Mouse (Mus musculus): ENCODE data around the gene Npcd. TPM values are rescaled to one million over a fixed set of nuclear protein-coding genes. Genes with fewer than 3 reads are reported as not detected.

Gene Npcd
- polyA plus RNA-seq, 1 experiment from 2014 or later = 0.56 TPM

DNA sequence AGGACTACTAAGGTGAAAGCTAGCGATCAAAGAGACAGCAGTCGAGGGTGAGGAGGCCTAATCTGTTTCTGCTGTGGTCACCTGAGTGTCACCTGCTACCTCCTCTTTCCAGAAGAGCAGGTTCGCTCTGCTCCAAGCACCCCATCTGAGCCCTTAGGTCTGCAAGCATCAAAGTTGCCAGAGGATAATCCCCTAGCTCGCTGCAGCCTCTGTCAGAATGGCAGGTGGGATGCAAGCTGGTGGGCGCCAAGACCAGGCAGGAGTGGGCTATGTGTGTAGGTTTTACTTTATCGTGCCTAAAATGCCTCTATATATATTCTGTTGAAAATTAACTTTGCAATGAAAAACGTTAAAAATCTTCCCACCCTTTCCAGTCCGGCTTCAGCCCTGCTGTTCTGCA, 28.8 kb downstream of the Npcd start:
- Histone ChIP-seq H3K36me3 (replicated peaks; ENCODE audit: control insufficient read depth, insufficient read depth, low read depth, low read length) (no peaks in the 10 kb centered on the region), H3K27me3 (ENCODE audit: control insufficient read depth, insufficient read depth, low read length) (peaks cover 51% of the 10 kb centered on the region)

DNA sequence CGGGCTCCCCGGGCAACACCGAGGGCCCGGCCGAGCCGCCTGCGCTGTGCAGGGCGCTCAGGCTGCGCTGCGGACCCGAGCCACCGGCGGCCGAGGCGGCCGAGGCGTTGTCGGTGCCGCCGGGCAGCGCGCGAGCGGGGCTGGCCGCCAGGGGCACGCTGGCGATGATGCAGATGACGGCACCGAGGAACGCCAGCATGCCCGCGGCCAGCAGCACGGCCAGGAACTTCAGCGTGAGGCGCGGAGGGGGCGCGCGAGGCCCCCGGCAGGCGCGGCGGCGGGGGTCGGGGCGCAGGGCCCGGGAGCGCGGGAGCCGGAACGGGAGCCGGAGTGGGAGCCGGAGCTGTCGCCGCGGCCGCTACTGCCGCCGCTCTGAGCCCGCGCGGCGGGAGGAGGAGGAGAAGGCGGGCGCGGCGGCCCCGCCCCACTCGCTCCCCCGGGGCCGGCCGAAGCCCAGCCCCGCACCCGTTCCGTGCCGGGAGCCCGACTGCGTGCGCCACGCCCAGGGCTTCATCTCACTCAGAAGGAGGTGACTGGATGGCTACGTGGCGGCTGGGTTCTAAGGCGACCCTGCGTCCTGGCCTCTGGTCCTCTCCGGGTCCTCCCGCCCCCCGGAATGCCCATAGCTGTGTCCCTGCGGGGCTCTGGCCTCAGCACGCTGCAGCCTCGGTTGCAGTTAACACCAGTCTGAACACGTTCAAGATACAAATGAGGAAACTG, 29.5 kb downstream of the Npcd start, which contains the start of gene Nptxr:
Gene Nptxr (minus strand): TSS at position 415 of the 720 bp plus-strand sequence.
- ATAC-seq (replicated peaks; ENCODE audit: insufficient number of reproducible peaks, low FRiP score, low TSS enrichment, low read depth) = peak; percentile 60
- Histone ChIP-seq H3K4me2 (ENCODE audit: low read depth, low read length) (peak within 1 kb of the TSS; percentile 92), H3K4me3 (ENCODE audit: low read depth, low read length) (peak within 1 kb of the TSS; percentile 55), H3K9me3 (replicated peaks; ENCODE audit: control insufficient read depth, low read length) (no peaks in the 10 kb centered on the region), H3K27me3 (ENCODE audit: control insufficient read depth, insufficient read depth, low read length) (peaks cover 51% of the 10 kb centered on the region), H3K4me1 (ENCODE audit: control insufficient read depth, insufficient read depth, low read length) (peaks cover 3% of the 10 kb centered on the region; the same call in 1 of the 2 replicates), H3K36me3 (replicated peaks; ENCODE audit: control insufficient read depth, insufficient read depth, low read depth, low read length) (no peaks in the 10 kb centered on the region), H3K27ac (replicated peaks; ENCODE audit: low read depth, low read length) (no peak within 1 kb of the TSS), H3K9ac (replicated peaks; ENCODE audit: low read length) (peak within 1 kb of the TSS; percentile 57)
- WGBS = under 1% methylated on average over 88 of the region's 91 CpGs
- peak; percentile 63 for DNase-seq (ENCODE audit: low spot score)

More for the DNA sequence above, 28.8 kb downstream of the Npcd start:
- peaks cover 3% of the 10 kb centered on the region; the same call in 1 of the 2 replicates for H3K4me1 ChIP-seq (ENCODE audit: control insufficient read depth, insufficient read depth, low read length)
- ATAC-seq (replicated peaks; ENCODE audit: insufficient number of reproducible peaks, low FRiP score, low TSS enrichment, low read depth) = no peak
- 20% methylated on average over 8 of the region's 8 CpGs for WGBS
- no peaks in the 10 kb centered on the region for H3K9me3 ChIP-seq (replicated peaks; ENCODE audit: control insufficient read depth, low read length)
- H3K27ac ChIP-seq (replicated peaks; ENCODE audit: low read depth, low read length) = no peak overlapping the region
- no peak for DNase-seq (ENCODE audit: low spot score)
- no peak overlapping the region for H3K4me2 ChIP-seq (ENCODE audit: low read depth, low read length)
- H3K9ac ChIP-seq (replicated peaks; ENCODE audit: low read length) = no peak overlapping the region
- no peak overlapping the region; the same call in 1 of the 2 replicates for H3K4me3 ChIP-seq (ENCODE audit: low read depth, low read length)

DNA sequence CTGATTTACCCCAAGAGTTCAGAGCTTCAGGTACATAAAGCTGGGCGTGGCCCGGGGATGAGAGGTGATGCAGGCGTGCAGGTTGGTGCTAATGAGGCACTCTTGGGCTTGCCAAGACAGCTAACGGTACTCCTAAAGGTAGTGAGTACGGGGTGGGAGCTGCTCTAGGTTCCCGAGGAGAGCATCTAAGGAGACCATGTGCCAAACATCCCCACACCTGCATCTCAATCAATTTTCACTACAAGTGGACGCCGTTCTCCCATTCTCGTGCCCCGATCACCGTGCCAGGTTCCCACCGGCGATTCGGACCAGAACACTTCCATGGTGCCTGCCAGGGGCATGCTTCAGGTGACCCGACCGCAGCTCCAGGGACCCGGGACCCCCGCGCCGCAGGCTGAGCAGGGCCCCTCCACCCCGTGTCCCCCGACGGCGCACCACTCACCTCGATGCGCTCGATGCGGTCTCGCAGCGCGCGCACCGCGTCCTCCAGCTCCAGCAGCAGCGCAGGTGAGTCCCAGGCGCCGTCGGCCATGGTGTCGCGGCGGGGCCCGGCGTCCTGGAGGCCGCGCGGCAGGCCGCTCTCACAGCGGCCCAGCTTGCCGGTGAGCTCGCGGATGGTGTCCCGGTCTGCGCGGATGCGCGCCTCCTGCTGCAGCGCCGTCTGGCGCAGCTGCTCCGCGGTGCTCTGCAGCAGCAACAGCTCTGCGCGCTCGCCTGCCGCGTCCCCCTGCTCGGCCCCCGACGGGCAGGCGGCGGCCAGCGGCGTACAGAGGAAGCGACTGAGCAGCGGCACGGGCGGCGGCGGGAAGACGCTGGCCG, 30.3 kb downstream of the Npcd start:
- DNase-seq (ENCODE audit: low spot score) (no peak), ATAC-seq (replicated peaks; ENCODE audit: insufficient number of reproducible peaks, low FRiP score, low TSS enrichment, low read depth) (no peak)
- Histone ChIP-seq H3K27me3 (ENCODE audit: control insufficient read depth, insufficient read depth, low read length) (peaks cover 51% of the 10 kb centered on the region), H3K36me3 (replicated peaks; ENCODE audit: control insufficient read depth, insufficient read depth, low read depth, low read length) (no peaks in the 10 kb centered on the region), H3K4me2 (ENCODE audit: low read depth, low read length) (peak overlapping the region; percentile 92), H3K4me3 (ENCODE audit: low read depth, low read length) (peak overlapping the region; percentile 55), H3K9ac (replicated peaks; ENCODE audit: low read length) (peak overlapping the region; percentile 57), H3K9me3 (replicated peaks; ENCODE audit: control insufficient read depth, low read length) (no peaks in the 10 kb centered on the region), H3K4me1 (ENCODE audit: control insufficient read depth, insufficient read depth, low read length) (peaks cover 3% of the 10 kb centered on the region; the same call in 1 of the 2 replicates), H3K27ac (replicated peaks; ENCODE audit: low read depth, low read length) (no peak overlapping the region)
- WGBS = 5% methylated on average over 81 of the region's 81 CpGs

DNA sequence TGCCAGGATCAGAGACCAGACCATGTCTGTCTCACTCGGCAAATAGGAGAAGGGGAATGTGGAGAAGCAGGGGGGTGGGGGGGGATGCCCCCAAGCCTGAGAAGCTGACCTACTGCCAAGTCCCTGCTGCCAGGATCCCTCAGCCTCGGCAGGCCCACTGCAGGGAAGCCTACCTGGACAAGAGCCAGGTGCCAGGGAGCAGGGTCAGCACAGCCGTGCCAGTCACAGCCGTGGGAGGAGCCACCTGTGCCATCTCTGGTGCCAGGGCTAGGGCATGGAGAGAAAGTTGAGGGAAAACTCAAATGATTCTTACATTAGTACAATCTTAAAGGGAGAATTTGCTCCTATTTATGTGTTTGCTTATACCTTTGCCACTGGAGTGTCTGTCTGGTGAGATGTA, 31.7 kb downstream of the Npcd start:
- H3K9me3 ChIP-seq (replicated peaks; ENCODE audit: control insufficient read depth, low read length) = no peaks in the 10 kb centered on the region
- H3K4me2 ChIP-seq (ENCODE audit: low read depth, low read length) = no peak overlapping the region
- DNase-seq (ENCODE audit: low spot score) = no peak
- H3K9ac ChIP-seq (replicated peaks; ENCODE audit: low read length) = no peak overlapping the region
- no peak overlapping the region for H3K27ac ChIP-seq (replicated peaks; ENCODE audit: low read depth, low read length)
- H3K4me1 ChIP-seq (ENCODE audit: control insufficient read depth, insufficient read depth, low read length) = peaks cover 3% of the 10 kb centered on the region; the same call in 1 of the 2 replicates
- no peak overlapping the region for H3K4me3 ChIP-seq (ENCODE audit: low read depth, low read length)
- peaks cover 49% of the 10 kb centered on the region for H3K27me3 ChIP-seq (ENCODE audit: control insufficient read depth, insufficient read depth, low read length)
- ATAC-seq (replicated peaks; ENCODE audit: insufficient number of reproducible peaks, low FRiP score, low TSS enrichment, low read depth) = no peak
- no peaks in the 10 kb centered on the region for H3K36me3 ChIP-seq (replicated peaks; ENCODE audit: control insufficient read depth, insufficient read depth, low read depth, low read length)
- WGBS = 51% methylated on average over 4 of the region's 4 CpGs

DNA sequence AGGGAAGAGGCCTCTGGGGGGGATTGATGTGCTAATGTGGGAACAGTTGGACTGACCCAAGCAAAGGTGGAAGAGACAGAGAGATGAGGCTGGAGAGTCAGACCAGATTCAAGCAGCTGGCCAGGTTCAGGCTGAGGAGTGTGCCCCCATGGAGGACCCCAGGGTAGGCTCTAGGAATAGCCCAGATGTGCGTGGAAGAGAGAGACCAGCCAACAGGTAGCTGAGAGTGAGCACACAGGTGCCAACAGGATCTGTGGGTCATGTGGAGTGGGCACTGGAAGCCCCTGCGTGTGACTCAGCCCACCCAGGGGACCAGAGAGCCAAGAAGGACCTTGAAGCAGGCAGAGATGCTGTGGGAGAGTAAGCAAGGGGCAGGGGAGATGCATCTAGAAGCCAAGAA, 32.4 kb downstream of the Npcd start:
- Histone ChIP-seq H3K4me2 (ENCODE audit: low read depth, low read length) (no peak overlapping the region), H3K36me3 (replicated peaks; ENCODE audit: control insufficient read depth, insufficient read depth, low read depth, low read length) (no peaks in the 10 kb centered on the region), H3K9me3 (replicated peaks; ENCODE audit: control insufficient read depth, low read length) (no peaks in the 10 kb centered on the region), H3K4me3 (ENCODE audit: low read depth, low read length) (no peak overlapping the region), H3K9ac (replicated peaks; ENCODE audit: low read length) (no peak overlapping the region), H3K27me3 (ENCODE audit: control insufficient read depth, insufficient read depth, low read length) (peaks cover 49% of the 10 kb centered on the region), H3K27ac (replicated peaks; ENCODE audit: low read depth, low read length) (no peak overlapping the region), H3K4me1 (ENCODE audit: control insufficient read depth, insufficient read depth, low read length) (peaks cover 3% of the 10 kb centered on the region; the same call in 1 of the 2 replicates)
- DNase-seq (ENCODE audit: low spot score) (no peak), ATAC-seq (replicated peaks; ENCODE audit: insufficient number of reproducible peaks, low FRiP score, low TSS enrichment, low read depth) (no peak)
- WGBS = 72% methylated on average over 2 of the region's 2 CpGs

DNA sequence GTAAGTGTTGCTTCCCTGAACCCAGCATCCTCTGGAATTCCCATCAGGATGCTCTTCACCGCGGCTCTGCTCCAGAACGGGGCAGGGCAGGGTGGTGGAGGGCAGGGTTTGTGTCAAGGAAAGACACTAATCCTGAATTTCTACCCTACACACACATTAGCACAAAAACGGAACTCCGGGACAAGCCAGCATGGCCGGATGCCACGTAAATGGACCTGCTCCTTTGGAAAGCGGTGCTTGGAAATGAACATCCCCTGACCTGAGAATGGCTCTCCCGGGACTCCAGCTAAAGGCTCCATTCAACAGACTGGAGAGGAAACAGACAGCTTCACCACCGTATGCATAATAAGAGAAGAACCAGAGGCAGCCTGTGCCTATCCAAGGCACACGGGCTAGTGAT, 33.3 kb downstream of the Npcd start:
- ATAC-seq (replicated peaks; ENCODE audit: insufficient number of reproducible peaks, low FRiP score, low TSS enrichment, low read depth) = no peak
- H3K4me1 ChIP-seq (ENCODE audit: control insufficient read depth, insufficient read depth, low read length) = peaks cover 3% of the 10 kb centered on the region; the same call in 1 of the 2 replicates
- H3K9me3 ChIP-seq (replicated peaks; ENCODE audit: control insufficient read depth, low read length) = no peaks in the 10 kb centered on the region
- no peak overlapping the region for H3K27ac ChIP-seq (replicated peaks; ENCODE audit: low read depth, low read length)
- DNase-seq (ENCODE audit: low spot score) = no peak
- WGBS = 57% methylated on average over 11 of the region's 11 CpGs
- H3K4me3 ChIP-seq (ENCODE audit: low read depth, low read length) = no peak overlapping the region
- H3K4me2 ChIP-seq (ENCODE audit: low read depth, low read length) = no peak overlapping the region
- peaks cover 41% of the 10 kb centered on the region for H3K27me3 ChIP-seq (ENCODE audit: control insufficient read depth, insufficient read depth, low read length)
- no peaks in the 10 kb centered on the region for H3K36me3 ChIP-seq (replicated peaks; ENCODE audit: control insufficient read depth, insufficient read depth, low read depth, low read length)
- H3K9ac ChIP-seq (replicated peaks; ENCODE audit: low read length) = no peak overlapping the region

DNA sequence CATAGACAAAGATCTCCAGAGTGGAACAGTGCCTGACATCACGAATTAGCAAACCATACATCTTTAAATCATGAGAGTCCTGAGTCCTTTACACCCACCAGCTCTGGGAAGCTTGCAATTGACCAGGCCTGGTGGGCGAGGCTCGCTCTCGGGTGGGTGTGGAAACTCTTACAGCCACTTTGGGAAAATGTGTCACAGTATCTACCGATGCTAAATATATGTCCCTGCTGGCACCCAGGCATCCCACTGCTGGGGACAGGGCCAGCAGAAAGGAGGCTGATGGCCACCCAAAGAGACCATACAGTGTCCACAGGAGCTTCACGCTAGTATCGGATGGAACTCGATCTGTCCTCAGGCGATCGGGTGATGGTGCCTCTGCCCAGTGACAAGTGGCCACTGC, 35.4 kb downstream of the Npcd start:
- Histone ChIP-seq H3K4me3 (ENCODE audit: low read depth, low read length) (no peak overlapping the region), H3K9me3 (replicated peaks; ENCODE audit: control insufficient read depth, low read length) (no peaks in the 10 kb centered on the region), H3K36me3 (replicated peaks; ENCODE audit: control insufficient read depth, insufficient read depth, low read depth, low read length) (no peaks in the 10 kb centered on the region), H3K9ac (replicated peaks; ENCODE audit: low read length) (no peak overlapping the region), H3K4me2 (ENCODE audit: low read depth, low read length) (no peak overlapping the region), H3K27ac (replicated peaks; ENCODE audit: low read depth, low read length) (no peak overlapping the region), H3K27me3 (ENCODE audit: control insufficient read depth, insufficient read depth, low read length) (peaks cover 20% of the 10 kb centered on the region), H3K4me1 (ENCODE audit: control insufficient read depth, insufficient read depth, low read length) (no peaks in the 10 kb centered on the region)
- DNase-seq (ENCODE audit: low spot score) = no peak
- WGBS = 90% methylated on average over 10 of the region's 10 CpGs
- no peak for ATAC-seq (replicated peaks; ENCODE audit: insufficient number of reproducible peaks, low FRiP score, low TSS enrichment, low read depth)

DNA sequence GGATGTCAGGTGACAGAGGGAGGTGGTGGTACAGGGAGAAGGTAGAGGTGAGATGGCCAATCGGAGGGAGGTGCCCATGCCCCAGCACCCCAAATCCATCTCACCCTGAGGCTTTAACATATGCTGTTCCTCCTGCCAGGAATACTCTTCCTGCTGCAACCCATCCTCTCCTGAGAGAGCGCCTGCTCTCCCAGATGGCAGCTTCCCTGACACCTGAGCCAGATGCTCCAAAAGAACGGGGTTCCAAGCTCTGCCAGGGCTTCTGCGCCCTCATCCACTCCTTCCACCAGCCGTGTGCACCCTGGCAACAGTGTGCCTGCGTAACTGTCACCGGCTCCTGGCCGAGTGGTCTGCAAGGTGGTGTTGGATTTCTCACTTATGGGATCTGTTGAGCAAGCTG, 36.4 kb downstream of the Npcd start:
- DNase-seq (ENCODE audit: low spot score) (no peak), ATAC-seq (replicated peaks; ENCODE audit: insufficient number of reproducible peaks, low FRiP score, low TSS enrichment, low read depth) (no peak)
- peaks cover 11% of the 10 kb centered on the region for H3K27me3 ChIP-seq (ENCODE audit: control insufficient read depth, insufficient read depth, low read length)
- H3K4me3 ChIP-seq (ENCODE audit: low read depth, low read length) = no peak overlapping the region
- H3K27ac ChIP-seq (replicated peaks; ENCODE audit: low read depth, low read length) = no peak overlapping the region
- H3K4me2 ChIP-seq (ENCODE audit: low read depth, low read length) = no peak overlapping the region
- H3K9me3 ChIP-seq (replicated peaks; ENCODE audit: control insufficient read depth, low read length) = no peaks in the 10 kb centered on the region
- no peaks in the 10 kb centered on the region for H3K4me1 ChIP-seq (ENCODE audit: control insufficient read depth, insufficient read depth, low read length)
- no peaks in the 10 kb centered on the region for H3K36me3 ChIP-seq (replicated peaks; ENCODE audit: control insufficient read depth, insufficient read depth, low read depth, low read length)
- no peak overlapping the region for H3K9ac ChIP-seq (replicated peaks; ENCODE audit: low read length)
- 78% methylated on average over 8 of the region's 8 CpGs for WGBS
